Mouse (Mus musculus) myocyte (in vitro differentiated cells): Measurements from ENCODE around the gene Scyl1.

Source experiments
- CEBPB ChIP-seq: IDR thresholded peaks from 2 replicates; pipeline ENCODE4 v1.6.1; 2011; ENCODE audit warnings: mild to moderate bottlenecking, moderate library complexity; ENCODE audit not compliant: poor library complexity, insufficient read depth, severe bottlenecking
- E2F4 ChIP-seq: IDR thresholded peaks from one replicate; pipeline ENCODE4 v1.6.1; 2011; ENCODE audit warnings: mild to moderate bottlenecking, control low read depth, moderate library complexity; ENCODE audit not compliant: insufficient read depth
- MYOD1 ChIP-seq, 3 experiments: IDR thresholded peaks; one replicate each; pipeline ENCODE4 v1.6.1; 2011; ENCODE audit warnings: control low read depth in 2 of 3, low read depth in 2 of 3, mild to moderate bottlenecking in 2 of 3, moderate library complexity in 1 of 3; ENCODE audit not compliant: insufficient read length in 2 of 3, control insufficient read depth in 1 of 3
- POLR2A ChIP-seq: IDR thresholded peaks from one replicate; pipeline ENCODE4 v1.6.1; 2011; ENCODE audit warnings: low read depth, mild to moderate bottlenecking, control low read depth, moderate library complexity; ENCODE audit not compliant: insufficient read length
- POLR2AphosphoS2 ChIP-seq: IDR thresholded peaks from one replicate; pipeline ENCODE4 v1.6.1; 2011; ENCODE audit warnings: low read depth, control low read depth; ENCODE audit not compliant: insufficient read length
- SRF ChIP-seq: IDR thresholded peaks from one replicate; pipeline ENCODE4 v1.6.1; 2011; ENCODE audit warnings: low read depth; ENCODE audit not compliant: control insufficient read depth, insufficient read length
- TCF12 ChIP-seq: IDR thresholded peaks from one replicate; pipeline ENCODE4 v1.6.1; 2011; ENCODE audit warnings: mild to moderate bottlenecking, control low read depth; ENCODE audit not compliant: poor library complexity, insufficient read depth, severe bottlenecking

DNA sequence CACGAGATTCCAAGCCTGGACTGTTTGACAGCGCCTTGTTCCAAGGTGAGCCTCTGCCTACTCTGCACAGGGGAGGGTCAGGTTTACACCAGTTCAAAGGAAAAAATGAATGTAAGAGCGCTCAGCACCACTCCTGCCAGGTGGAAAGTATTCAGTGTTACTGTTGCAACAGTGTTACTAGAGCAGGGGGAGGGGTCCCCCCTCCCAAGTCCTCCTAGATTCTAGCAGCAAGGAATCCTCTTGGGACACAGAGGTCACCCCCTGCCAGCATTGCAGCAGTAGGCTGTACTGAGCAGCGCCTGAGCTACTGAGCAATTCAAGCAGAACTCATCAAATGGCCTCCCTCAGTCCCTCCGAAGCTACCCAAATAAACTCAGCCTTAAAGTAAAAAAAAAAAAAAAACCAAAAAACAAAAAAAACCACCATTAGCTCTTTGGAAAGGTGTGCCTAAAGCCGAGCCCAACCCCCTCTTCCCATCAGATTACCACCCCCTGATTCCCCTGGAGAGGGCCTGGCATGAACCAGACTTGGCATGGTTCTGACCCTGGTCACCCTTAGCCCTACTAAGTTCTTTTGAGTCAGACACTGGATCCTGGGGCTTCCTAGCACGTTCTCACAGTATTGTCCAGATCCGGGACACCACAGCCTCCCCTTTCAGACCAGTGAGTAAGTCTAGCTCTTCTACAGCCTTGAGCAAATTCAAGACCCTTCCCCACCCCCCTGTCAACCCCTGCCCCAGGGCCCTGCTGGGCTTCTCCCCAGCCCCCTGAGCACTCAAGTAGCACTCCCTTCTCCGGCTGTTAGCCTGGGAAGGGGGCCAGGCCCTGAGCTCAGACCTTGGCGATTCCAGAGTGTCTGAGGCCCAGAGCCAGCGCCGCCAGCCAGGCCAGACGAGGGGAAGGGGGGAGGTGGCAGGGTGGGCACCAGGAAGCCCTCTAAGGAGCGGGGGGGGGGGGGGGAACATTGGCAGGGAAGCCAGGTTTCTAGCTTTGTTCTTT is 30.6 kb downstream of the Scyl1 start, which contains the start of gene Ltbp3:
- no peak for TF ChIP-seq MYOD1 (IDR thresholded peaks at IDR 0.05; ENCODE audit: control insufficient read depth in 1 of 3, insufficient read length in 2 of 3, low read depth in 2 of 3)
- TF ChIP-seq E2F4 = no peak
- TF ChIP-seq SRF = no peak
- no peak for TF ChIP-seq CEBPB
- TF ChIP-seq POLR2A = no peak
- TF ChIP-seq POLR2AphosphoS2 = no peak
- no peak for TF ChIP-seq TCF12
